In the genomic region with DNA sequence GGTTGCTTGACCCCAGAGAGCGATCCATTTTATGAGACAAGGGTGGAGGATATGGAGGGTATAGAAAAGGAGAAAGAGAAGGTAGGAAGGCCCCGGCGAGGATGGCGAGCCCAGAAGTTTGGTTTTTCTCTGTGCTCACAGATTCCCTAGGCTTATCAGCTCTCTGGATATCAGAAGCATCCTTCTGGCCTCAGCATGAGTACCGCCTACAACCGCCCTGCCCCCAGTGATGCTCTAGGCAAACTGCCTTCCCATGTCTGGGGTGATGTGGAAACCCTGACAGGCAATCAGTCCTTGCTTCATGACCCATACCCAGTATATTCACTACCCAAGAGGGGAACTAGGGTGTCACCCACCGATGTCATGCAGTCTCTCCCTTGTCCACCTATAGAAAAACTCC, we compare ENCODE assay signal across 11 mouse cellular contexts.
"Had no signal": no experiment of that assay in that cellular context is flagged by ENCODE, and none has a peak within 500 bp of the region (broad histone marks: within the 10 kb centered on the region; RNA-seq: fewer than 3 reads in every experiment).

No protein-coding gene starts in this region.

- H3K4me3 ChIP-seq: limb, embryonic 12.5 days; limb, embryonic 15.5 days; lung, embryonic 15.5 days; midbrain, embryonic 10.5 days; midbrain, embryonic 13.5 days; myocyte; neural tube, embryonic 13.5 days; stomach, embryonic 15.5 days had no signal

- ATAC-seq: midbrain, embryonic 13.5 days; midbrain, embryonic 16.5 days had no signal

- H3K4me1 ChIP-seq: limb, embryonic 15.5 days; lung, embryonic 15.5 days; midbrain, embryonic 10.5 days; midbrain, embryonic 13.5 days; neural tube, embryonic 13.5 days; stomach, embryonic 15.5 days had no signal

- H3K4me2 ChIP-seq: limb, embryonic 12.5 days; limb, embryonic 15.5 days; lung, embryonic 15.5 days; midbrain, embryonic 13.5 days; neural tube, embryonic 13.5 days; stomach, embryonic 15.5 days had no signal

- H3K27me3 ChIP-seq: limb, embryonic 15.5 days; lung, embryonic 15.5 days; midbrain, embryonic 13.5 days; stomach, embryonic 15.5 days had no signal

- H3K9ac ChIP-seq: limb, embryonic 12.5 days; limb, embryonic 15.5 days; lung, embryonic 15.5 days; midbrain, embryonic 13.5 days; neural tube, embryonic 13.5 days; stomach, embryonic 15.5 days had no signal

- H3K27ac ChIP-seq: limb, embryonic 12.5 days; limb, embryonic 15.5 days; lung, embryonic 15.5 days; midbrain, embryonic 10.5 days; midbrain, embryonic 13.5 days; neural tube, embryonic 13.5 days; stomach, embryonic 15.5 days had no signal

- DNase-seq: left cerebral cortex, postnatal 4 days; right cerebral cortex, postnatal 25 days had no signal

- H3K9me3 ChIP-seq: limb, embryonic 12.5 days; limb, embryonic 15.5 days; lung, embryonic 15.5 days; midbrain, embryonic 10.5 days; midbrain, embryonic 13.5 days; neural tube, embryonic 13.5 days; stomach, embryonic 15.5 days had no signal

- H3K36me3 ChIP-seq: limb, embryonic 12.5 days; limb, embryonic 15.5 days; lung, embryonic 15.5 days; midbrain, embryonic 10.5 days; midbrain, embryonic 13.5 days; neural tube, embryonic 13.5 days; stomach, embryonic 15.5 days had no signal
